Mouse (Mus musculus): Measurements from ENCODE around the gene Rdh16f1.

The Rdh16f1 gene

DNA sequence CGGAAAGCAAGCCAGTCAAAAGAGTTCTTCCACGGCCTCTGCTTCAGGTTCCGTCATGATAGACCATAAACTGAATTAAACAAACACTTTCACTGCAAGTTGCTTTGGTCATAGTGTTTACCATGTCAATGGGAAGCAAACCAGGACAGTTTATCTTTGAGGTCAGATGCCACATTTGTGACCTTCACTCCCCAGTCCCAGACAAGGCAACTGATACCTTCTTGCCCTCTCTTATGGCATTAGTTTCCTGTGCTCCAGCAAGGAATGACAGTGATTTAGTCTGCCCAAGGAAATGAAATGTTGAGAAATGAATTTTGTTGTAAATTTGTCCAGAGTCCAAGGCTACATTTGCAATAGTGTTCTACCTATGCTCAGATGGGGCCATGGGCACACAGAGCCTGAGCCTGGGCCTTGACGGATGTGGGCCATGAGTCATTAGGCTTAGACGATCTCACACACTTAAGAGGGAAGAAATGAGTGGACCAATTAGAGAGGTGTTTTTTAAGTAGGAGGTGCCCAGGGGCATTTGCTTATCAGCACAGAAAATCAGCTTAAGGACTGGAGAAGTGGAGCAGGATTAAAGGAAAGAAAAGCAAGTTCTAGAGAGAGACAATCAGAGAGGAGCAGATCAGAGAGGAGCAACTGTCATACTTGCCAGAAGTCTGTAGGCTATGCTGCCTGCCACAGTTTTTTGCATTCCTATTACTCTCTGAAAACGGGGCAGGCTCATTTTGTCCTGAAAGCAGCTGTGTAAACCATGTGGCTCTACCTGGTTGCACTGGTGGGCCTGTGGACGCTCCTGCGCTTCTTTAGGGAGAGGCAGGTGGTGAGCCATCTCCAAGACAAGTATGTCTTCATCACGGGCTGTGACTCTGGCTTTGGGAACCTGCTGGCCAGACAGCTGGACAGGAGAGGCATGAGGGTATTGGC is at the start of gene Rdh16f1, which contains the start of gene Rdh1:
Gene Rdh16f1, plus strand, starts transcription at position 607 of the 930 bp plus-strand sequence.
Gene Rdh1, plus strand, starts transcription at position 541 of the 930 bp plus-strand sequence.
- DNase-seq (ENCODE audit: low read depth) = peak; percentile 91

DNA sequence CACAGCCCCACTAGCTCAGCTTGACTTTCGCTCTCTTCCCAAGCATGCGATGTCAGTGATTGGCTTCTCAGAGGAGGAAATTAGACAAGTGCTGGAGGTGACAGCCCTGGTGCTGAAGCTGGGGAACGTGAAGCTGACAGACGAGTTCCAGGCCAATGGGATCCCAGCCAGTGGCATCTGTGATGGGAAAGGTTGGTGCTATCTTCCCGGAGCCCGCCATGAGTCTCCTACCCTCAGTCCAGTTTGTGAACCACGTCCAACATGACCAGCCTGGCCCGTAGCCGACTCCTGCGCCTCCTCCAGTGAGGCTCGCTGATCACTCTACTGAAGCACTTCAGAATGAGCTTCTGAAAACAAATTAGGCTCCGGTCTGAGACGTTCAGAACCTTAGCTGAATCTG is 49.3 kb upstream of the Rdh16f1 start:
- DNase-seq (ENCODE audit: low read depth) = no peak

DNA sequence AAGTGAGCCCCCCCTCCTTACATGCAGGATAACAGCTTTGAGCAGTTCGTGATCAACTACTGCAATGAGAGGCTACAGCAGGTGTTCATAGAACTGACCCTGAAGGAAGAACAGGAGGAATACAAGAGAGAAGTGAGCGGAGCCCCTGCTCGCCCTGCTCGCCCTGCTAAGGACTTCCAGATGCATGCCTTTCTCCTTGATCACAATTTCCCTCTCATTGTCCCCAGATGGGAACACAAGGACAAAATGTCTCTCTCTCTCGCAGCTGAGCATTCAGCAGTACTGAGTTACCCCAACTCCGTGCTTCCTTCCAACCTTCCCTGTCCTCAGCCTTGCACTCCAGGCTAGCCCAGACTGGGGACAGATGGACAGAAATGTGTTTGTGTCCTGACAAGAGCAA is 46.9 kb upstream of the Rdh16f1 start:
- no peak for DNase-seq (ENCODE audit: low read depth)

- no peak for DNase-seq (ENCODE audit: low read depth)
These were observed 37.7 kb upstream of the Rdh16f1 start for GRCm38 (mm10) chr10:127721671-127722418.

GRCm38 (mm10) chr10:127724178-127724577 is 35.4 kb upstream of the Rdh16f1 start, which contains the start of gene Tac2:
Gene Tac2, plus strand, starts transcription at chr10:127724478.
- no peak for DNase-seq (ENCODE audit: low read depth)

GRCm38 (mm10) chr10:127725136-127725535 is 34.5 kb upstream of the Rdh16f1 start:
- no peak for DNase-seq (ENCODE audit: low read depth)

DNA sequence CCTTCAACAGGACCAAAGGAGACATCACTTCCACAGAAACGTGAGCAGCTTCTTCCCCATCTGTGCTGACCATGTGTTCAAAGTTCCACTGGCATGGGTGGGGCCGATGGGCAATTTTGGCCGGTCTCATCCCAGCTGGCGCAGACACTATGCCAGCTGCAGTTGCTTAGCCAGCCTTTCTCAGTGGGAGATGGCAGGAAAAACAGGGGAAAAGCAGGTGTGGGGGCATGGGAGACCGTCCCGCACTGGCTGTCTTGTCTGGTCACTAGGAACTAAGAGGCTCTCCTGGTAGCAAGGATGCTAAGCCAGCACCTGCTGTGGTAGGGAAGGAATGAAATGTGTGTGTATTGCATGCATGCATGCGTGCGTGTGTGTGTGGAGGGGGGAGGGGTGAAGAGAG is 31.1 kb upstream of the Rdh16f1 start:
- DNase-seq (ENCODE audit: low read depth) = no peak

- no peak for DNase-seq (ENCODE audit: low read depth)
These were observed 29.2 kb upstream of the Rdh16f1 start for GRCm38 (mm10) chr10:127730285-127730932.

- DNase-seq (ENCODE audit: low read depth) = no peak
These were observed 28.7 kb upstream of the Rdh16f1 start for GRCm38 (mm10) chr10:127730933-127731310.

DNA sequence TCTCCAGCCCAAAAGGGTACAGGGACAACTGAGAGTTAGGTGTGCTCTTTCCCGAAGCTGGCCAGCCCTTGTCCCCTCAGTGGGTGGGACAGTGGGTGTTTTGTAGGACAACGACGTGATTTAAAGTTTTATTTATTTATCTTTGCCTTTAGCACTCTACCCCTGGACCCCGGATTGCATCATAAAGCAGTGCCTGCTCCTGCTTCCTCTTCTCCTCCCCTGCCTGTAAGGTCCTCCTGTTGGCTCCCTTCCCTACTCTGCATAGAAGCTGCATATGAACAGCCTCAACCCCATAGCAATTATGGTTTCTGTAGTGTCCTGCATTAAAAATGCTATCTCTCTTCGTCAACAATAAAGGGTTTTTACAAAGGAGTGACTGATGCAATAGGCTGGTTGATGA is 28.2 kb upstream of the Rdh16f1 start:
- DNase-seq (ENCODE audit: low read depth) = no peak

DNA sequence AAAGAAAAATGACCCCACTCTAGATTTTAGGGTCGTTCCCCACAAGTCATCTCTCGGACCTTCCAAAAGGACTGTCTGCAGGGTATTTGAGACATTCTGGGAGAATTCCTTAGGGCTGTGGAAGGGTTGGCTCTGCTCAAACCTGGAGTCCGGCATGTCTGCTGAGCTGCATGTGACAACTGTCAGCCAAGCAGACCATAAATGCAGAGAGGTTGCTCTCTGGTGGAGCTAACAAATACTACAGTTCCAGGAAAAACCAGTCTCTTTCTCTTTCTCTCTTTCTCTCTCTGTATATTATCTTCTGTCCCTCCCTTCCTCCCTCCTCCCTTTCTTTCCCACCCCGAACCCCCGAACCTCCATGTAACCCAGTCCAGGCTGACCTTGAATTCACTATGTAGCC is 25.2 kb upstream of the Rdh16f1 start:
- DNase-seq (ENCODE audit: low read depth) = peak; percentile 65

GRCm38 (mm10) chr10:127736266-127736665 is 23.3 kb upstream of the Rdh16f1 start:
- peak; percentile 24 for DNase-seq (ENCODE audit: low read depth)

- DNase-seq (ENCODE audit: low read depth) = peak; percentile 73
These were observed 22.7 kb upstream of the Rdh16f1 start for GRCm38 (mm10) chr10:127736916-127737315.

- no peak for DNase-seq (ENCODE audit: low read depth)
These were observed 22.0 kb upstream of the Rdh16f1 start for GRCm38 (mm10) chr10:127737552-127737951.

DNA sequence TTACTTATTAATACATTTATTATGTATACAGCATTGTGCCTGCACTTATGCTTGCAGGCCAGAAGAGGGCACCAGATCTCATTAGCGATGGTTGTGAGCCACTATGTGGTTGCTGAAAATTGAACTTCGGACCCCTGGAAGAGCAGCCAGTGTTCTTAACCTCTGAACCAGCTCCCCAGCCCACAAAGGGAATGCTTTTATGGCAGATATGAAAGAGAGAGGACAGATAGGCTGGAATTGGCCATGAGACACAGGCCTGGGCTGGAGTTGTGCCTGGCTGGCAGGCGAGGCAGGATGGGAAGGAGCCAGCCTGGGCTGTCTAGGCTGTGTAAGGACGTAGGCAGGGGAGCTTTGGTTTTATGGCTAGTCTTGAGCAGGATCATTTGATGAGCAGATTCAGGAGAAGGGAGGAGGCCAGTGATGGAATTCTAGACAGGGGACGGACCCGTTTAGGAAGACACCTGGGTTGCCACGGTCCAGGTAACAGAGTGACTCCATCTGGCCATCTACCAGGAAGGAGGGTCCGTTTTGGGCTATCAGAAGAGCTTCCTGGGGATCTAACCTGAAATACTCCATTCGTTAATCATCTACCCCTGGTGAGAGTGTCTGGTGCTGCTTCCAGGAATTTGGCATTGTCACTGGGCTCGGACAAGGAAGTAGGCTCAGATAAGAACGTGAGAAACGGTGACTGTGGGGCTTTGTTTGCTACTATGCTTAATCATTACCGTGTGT is 21.3 kb upstream of the Rdh16f1 start:
- peak; percentile 71 for DNase-seq (ENCODE audit: low read depth)

DNA sequence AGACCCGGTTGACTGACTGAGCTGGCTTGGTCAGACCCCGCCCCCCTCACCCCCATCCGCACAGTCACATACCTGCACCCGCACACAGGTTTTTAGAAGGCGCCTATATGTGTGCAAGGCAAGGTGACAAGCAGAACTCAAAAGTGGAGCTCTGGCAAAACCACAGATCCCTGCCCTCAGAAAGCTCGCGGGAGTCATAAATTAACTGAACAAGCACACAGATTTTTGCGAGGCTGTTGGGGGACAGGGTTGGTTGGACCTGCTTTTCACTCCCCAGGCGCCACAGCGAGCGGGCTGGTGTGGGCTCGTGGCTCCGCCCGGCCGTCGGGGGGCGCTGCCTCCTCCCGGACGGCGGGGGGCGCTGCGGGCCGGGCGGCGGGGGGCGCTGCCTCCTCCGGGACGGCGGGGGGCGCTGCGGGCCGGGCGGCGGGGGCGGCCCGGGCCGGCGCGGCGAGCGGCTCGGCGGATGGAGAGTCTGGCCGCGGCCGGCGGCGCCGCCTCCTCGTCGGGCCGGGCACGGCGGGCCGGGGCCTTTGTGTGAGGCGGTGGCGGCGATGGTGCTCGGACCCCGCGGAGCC is 20.4 kb upstream of the Rdh16f1 start, which contains the start of gene Zbtb39:
Gene Zbtb39, plus strand, starts transcription at position 456 of the 578 bp plus-strand sequence.
- DNase-seq (ENCODE audit: low read depth) = peak; percentile 66

DNA sequence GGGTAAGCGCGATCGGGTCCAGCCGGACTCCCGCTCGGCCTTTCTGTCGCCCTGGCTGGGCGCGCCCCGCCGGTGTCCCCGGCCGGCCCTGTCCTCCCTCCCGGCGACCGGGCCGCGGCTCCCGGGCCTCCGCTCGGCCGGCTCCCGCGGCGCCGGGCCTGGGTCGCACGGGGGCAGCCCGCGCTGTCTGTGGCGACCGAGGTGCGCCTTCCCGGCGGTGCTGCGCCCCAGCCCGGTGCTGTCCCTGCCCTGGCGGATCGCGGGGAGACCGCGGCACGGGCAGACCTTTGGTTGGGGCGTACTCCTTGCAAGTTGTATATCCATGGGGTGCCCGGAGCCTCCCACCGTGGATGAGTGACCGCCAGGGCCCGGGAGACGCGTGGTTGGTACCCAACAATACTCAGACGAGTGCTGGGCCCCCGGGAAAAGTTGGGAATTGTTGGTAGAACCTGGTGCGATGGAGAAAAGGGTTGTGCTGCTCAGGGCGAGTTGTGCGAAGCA is 19.9 kb upstream of the Rdh16f1 start:
- DNase-seq (ENCODE audit: low read depth) = no peak

- peak; percentile 54 for DNase-seq (ENCODE audit: low read depth)
These were observed 14.9 kb upstream of the Rdh16f1 start for GRCm38 (mm10) chr10:127744661-127745060.

DNA sequence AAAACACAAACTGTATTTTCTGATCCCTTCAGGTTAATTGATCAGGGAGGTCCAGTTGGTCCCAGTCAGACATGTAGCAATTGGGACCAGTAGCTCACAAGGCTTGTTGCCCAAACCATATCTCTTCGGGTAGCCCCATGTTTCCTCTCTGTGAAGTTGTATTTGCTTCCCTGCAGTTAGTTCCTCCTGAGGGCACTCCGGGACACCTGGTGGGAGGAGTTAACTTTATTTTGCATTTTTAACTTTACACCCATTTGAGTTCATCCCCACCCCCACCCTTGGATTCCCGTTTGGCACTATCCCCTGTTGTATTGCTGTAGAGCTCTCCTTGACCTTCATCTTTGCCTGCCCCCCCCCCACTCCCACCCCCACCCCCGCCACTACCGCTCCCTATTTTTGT is 13.7 kb upstream of the Rdh16f1 start:
- DNase-seq (ENCODE audit: low read depth) = no peak

DNA sequence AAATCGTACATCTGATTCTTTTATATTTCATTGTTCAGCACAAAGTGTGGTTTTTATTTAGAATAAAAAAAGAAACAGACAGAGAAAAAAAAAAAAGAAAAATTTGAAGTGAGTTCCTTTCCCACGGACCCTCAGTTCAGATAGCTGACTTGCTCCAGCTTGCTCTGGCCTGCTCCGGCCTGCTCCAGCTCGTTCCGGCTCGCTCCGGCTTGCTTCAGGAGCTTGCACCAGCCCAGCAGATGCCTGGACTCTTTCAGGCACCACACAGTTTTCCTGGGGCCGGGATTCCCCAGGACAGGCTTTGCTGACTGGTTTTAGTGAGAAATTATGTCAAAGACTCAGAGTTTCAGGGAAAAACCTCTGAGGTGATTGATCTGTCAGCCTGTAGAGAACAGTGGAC is 12.3 kb upstream of the Rdh16f1 start:
- no peak for DNase-seq (ENCODE audit: low read depth)

Data from 416B (cell line).